Mouse (Mus musculus): ENCODE data around the gene Hpn. TPM values are rescaled to one million over a fixed set of nuclear protein-coding genes. Genes with fewer than 3 reads are reported as not detected.

Gene Hpn
- polyA plus RNA-seq, 1 experiment from 2014 or later, result 0.10 TPM

GRCm38 (mm10) chr7:31153536-31154320 is 38.6 kb upstream of the Hpn start:
- ChIA-PET POLR2A (no interaction called here), CTCF (interaction anchor here (1.0 to 1.9 kb wide), 4 partner anchors 14 to 48 kb away, joined by 3 to 4 read pairs (median 3); no protein-coding TSS in a partner anchor)
- DNase-seq (ENCODE audit: low read depth, low spot score) (no peak), ATAC-seq (no peak)
- no peak for TF ChIP-seq CTCF (IDR thresholded peaks at IDR 0.05)
- in situ Hi-C loops (cut with MboI; ENCODE audit: low pct_unique_long_range_greater_than_20kb), result no loop called here
- no peaks in the 10 kb centered on the region for H3K27me3 ChIP-seq

- POLR2A ChIA-PET, result no interaction called here
- peak; percentile 46 for ATAC-seq
- TF ChIP-seq CTCF (IDR thresholded peaks at IDR 0.05), result no peak
- DNase-seq (ENCODE audit: low read depth, low spot score), result no peak
- H3K27me3 ChIP-seq, result no peaks in the 10 kb centered on the region
- CTCF ChIA-PET, result interaction anchor here (1.4 kb wide), 1 partner anchor 22 kb away, joined by 5 read pairs; no protein-coding TSS in a partner anchor
- in situ Hi-C loops (cut with MboI; ENCODE audit: low pct_unique_long_range_greater_than_20kb), result no loop called here
Observed at GRCm38 (mm10) chr7:31151301-31152241, 36.5 kb upstream of the Hpn start.

- no peaks in the 10 kb centered on the region for H3K27me3 ChIP-seq
- CTCF ChIA-PET, result interaction anchor here (1.6 kb wide), 1 partner anchor 11 kb away, joined by 8 read pairs; no protein-coding TSS in a partner anchor
- peak; percentile 82 for ATAC-seq
- in situ Hi-C loops (cut with MboI; ENCODE audit: low pct_unique_long_range_greater_than_20kb), result no loop called here
- POLR2A ChIA-PET, result no interaction called here
- no peak for DNase-seq (ENCODE audit: low read depth, low spot score)
- no peak for TF ChIP-seq CTCF (IDR thresholded peaks at IDR 0.05)
Observed at GRCm38 (mm10) chr7:31150566-31151300, 35.6 kb upstream of the Hpn start.

- POLR2A ChIA-PET, result no interaction called here
- CTCF ChIA-PET, result interaction anchor here (1.6 kb wide), 1 partner anchor 10 kb away, joined by 8 read pairs; no protein-coding TSS in a partner anchor
- H3K27me3 ChIP-seq, result no peaks in the 10 kb centered on the region
- DNase-seq (ENCODE audit: low read depth, low spot score) (no peak), ATAC-seq (no peak)
- in situ Hi-C loops (cut with MboI; ENCODE audit: low pct_unique_long_range_greater_than_20kb), result no loop called here
- no peak for TF ChIP-seq CTCF (IDR thresholded peaks at IDR 0.05)
Observed at GRCm38 (mm10) chr7:31149751-31150565, 34.9 kb upstream of the Hpn start.

- ATAC-seq (no peak), DNase-seq (ENCODE audit: low read depth, low spot score) (no peak)
- in situ Hi-C loops (cut with MboI; ENCODE audit: low pct_unique_long_range_greater_than_20kb), result no loop called here
- ChIA-PET CTCF (interaction anchor here (1.6 kb wide), 1 partner anchor 9 kb away, joined by 8 read pairs; no protein-coding TSS in a partner anchor), POLR2A (no interaction called here)
- H3K27me3 ChIP-seq, result no peaks in the 10 kb centered on the region
- TF ChIP-seq CTCF (IDR thresholded peaks at IDR 0.05), result no peak
Observed at GRCm38 (mm10) chr7:31149271-31149670, 34.2 kb upstream of the Hpn start.

- ATAC-seq (peak; percentile 33), DNase-seq (ENCODE audit: low read depth, low spot score) (no peak)
- CTCF ChIA-PET, result interaction anchor here (1.0 kb wide), 1 partner anchor 9 kb away, joined by 6 read pairs; no protein-coding TSS in a partner anchor
- in situ Hi-C loops (cut with MboI; ENCODE audit: low pct_unique_long_range_greater_than_20kb), result no loop called here
- POLR2A ChIA-PET, result no interaction called here
- TF ChIP-seq CTCF (IDR thresholded peaks at IDR 0.05), result no peak
- H3K27me3 ChIP-seq, result no peaks in the 10 kb centered on the region
Observed at GRCm38 (mm10) chr7:31148756-31149155, 33.7 kb upstream of the Hpn start.

GRCm38 (mm10) chr7:31148086-31148485 is 33.0 kb upstream of the Hpn start:
- DNase-seq (ENCODE audit: low read depth, low spot score) (no peak), ATAC-seq (no peak)
- in situ Hi-C loops (cut with MboI; ENCODE audit: low pct_unique_long_range_greater_than_20kb), result no loop called here
- ChIA-PET CTCF (interaction anchor here (1.0 kb wide), 1 partner anchor 8 kb away, joined by 6 read pairs; no protein-coding TSS in a partner anchor), POLR2A (no interaction called here)
- TF ChIP-seq CTCF (IDR thresholded peaks at IDR 0.05), result no peak
- no peaks in the 10 kb centered on the region for H3K27me3 ChIP-seq

- in situ Hi-C loops (cut with MboI; ENCODE audit: low pct_unique_long_range_greater_than_20kb), result no loop called here
- ChIA-PET CTCF (interaction anchor here (1.1 kb wide), 1 partner anchor 15 kb away, joined by 3 read pairs; no protein-coding TSS in a partner anchor), POLR2A (no interaction called here)
- DNase-seq (ENCODE audit: low read depth, low spot score) (no peak), ATAC-seq (no peak)
- TF ChIP-seq CTCF (IDR thresholded peaks at IDR 0.05), result no peak
- no peaks in the 10 kb centered on the region for H3K27me3 ChIP-seq
Observed at GRCm38 (mm10) chr7:31145596-31146160, 30.6 kb upstream of the Hpn start.

GRCm38 (mm10) chr7:31144886-31145285 is 29.8 kb upstream of the Hpn start:
- H3K27me3 ChIP-seq, result no peaks in the 10 kb centered on the region
- ChIA-PET CTCF (interaction anchor here (1.1 kb wide), 1 partner anchor 14 kb away, joined by 3 read pairs; no protein-coding TSS in a partner anchor), POLR2A (no interaction called here)
- ATAC-seq, result no peak
- no peak for DNase-seq (ENCODE audit: low read depth, low spot score)
- in situ Hi-C loops (cut with MboI; ENCODE audit: low pct_unique_long_range_greater_than_20kb), result no loop called here
- TF ChIP-seq CTCF (IDR thresholded peaks at IDR 0.05), result no peak

All from Patski (cell line).